Mouse (Mus musculus): ENCODE measurements at regions not wholly inside any gene's neighbourhood (a gene's known extent, or its start where the extent isn't known, plus 50 kb on each side); places are given as distances from the start of the nearest gene placed in this dataset.

DNA sequence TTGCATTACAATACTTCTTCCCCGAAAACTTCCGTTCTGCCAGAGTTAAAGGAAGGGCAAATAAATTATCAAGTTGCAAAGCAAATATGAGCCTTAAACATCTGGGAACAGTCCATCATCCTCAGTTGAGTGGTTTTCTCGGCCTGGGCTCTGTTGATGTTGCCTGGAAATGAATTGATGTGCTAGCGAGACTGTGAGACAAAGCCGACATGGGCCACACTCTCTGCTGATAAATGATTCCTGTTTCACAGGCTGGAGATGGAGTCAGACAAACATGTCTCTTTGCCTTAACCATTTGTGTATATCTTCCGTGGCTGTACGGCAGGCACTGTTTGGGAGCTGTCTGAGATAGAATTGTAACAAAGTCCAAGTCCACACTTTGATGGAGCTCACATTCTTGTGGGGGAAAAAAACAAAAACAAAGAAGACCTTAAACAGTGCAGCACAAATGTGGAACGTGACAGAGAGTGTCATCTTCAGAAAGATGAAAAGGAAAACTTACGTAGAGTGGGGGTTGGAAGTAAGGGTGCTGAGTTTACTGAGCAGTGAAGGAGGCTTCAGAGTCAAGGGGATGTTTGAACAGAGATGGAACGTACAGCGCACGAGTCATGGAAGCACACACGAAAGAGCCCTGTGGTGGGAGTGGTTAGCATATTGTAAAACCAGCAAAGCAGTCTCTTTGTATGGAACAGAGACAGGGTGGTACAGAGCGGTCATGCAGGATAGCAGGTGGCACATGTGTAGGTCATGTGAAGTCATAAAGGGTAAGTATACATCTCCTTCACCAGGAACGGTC lies 442.2 kb upstream of the Gm19410 start:
- DNase-seq, result no peak

All from kidney, postnatal 36 days (tissue).